Mouse (Mus musculus) hindbrain, embryonic 11.5 days (tissue): ENCODE results near the gene Phldb2. TPM values are rescaled to one million over a fixed set of nuclear protein-coding genes. Genes with fewer than 3 reads are reported as not detected.
A peak's percentile ranks its signal among the peaks of the same experiment; 100 is the strongest.

Experiments used
- ATAC-seq: fragments of 200-750 bp; cut with Nextera tagmentation; 2 replicates; pipeline ENCODE4 v1.8.0; 2017; ENCODE audit warnings: mild to moderate bottlenecking, moderate TSS enrichment, moderate library complexity; ENCODE audit not compliant: low FRiP score
- DNase-seq: peaks from one replicate; pipeline ENCODE4 v3.0.0-alpha.2; 2015; ENCODE audit warnings: low spot score
- H3K27ac ChIP-seq: fragments of 300-500 bp; sonication (generic); 2 replicates; pipeline ENCODE4 v1.5.1; 2014; ENCODE audit warnings: mild to moderate bottlenecking, low read depth, low read length
- H3K27me3 ChIP-seq: fragments of 300-500 bp; sonication (generic); 2 replicates; pipeline ENCODE4 v1.6.1; 2014; ENCODE audit warnings: mild to moderate bottlenecking, low read length, moderate library complexity, mixed read lengths; ENCODE audit not compliant: control insufficient read depth, insufficient read depth
- H3K36me3 ChIP-seq: fragments of 300-500 bp; sonication (generic); 2 replicates; pipeline ENCODE4 v1.6.1; 2014; ENCODE audit warnings: mild to moderate bottlenecking, low read length, moderate library complexity, mixed read lengths; ENCODE audit not compliant: control insufficient read depth, insufficient read depth
- H3K4me1 ChIP-seq: fragments of 300-500 bp; sonication (generic); replicated peaks from 2 replicates; pipeline ENCODE4 v1.6.1; 2014; ENCODE audit warnings: low read length, mixed read lengths; ENCODE audit not compliant: control insufficient read depth, insufficient read depth
- H3K4me2 ChIP-seq: fragments of 300-500 bp; sonication (generic); replicated peaks from 2 replicates; pipeline ENCODE4 v1.6.1; 2014; ENCODE audit warnings: mild to moderate bottlenecking, low read depth, low read length
- H3K4me3 ChIP-seq: fragments of 300-500 bp; sonication (generic); 2 replicates; pipeline ENCODE4 v1.5.1; 2014; ENCODE audit warnings: low read depth, low read length
- H3K9ac ChIP-seq: fragments of 300-500 bp; sonication (generic); 2 replicates; pipeline ENCODE4 v1.6.1; 2014; ENCODE audit warnings: low read depth, low read length
- H3K9me3 ChIP-seq: fragments of 300-500 bp; sonication (generic); 2 replicates; pipeline ENCODE4 v1.6.1; 2016; ENCODE audit warnings: low read length; ENCODE audit not compliant: control insufficient read depth
- WGBS: fragments of 180-500 bp; shearing (Covaris S2); extraction: QIAGEN DNeasy Blood & Tissue Kit; methylation state at CpG from one replicate; pipeline ENCODE4 v1.1.7; 2014; 5-methylcytosine and 5-hydroxymethylcytosine counted together
- polyA plus RNA-seq: library from polyadenylated mRNA; unstranded; fragments of >200 nt; fragmentation: Nextera tagmentation; extraction: Ambion mirVana; gene quantifications from 2 replicates; pipeline ENCODE4 v1.2.1, GENCODE M21; 2014

The Phldb2 gene
- polyA plus RNA-seq, 1 experiment from 2014 or later = 31.5 TPM

DNA sequence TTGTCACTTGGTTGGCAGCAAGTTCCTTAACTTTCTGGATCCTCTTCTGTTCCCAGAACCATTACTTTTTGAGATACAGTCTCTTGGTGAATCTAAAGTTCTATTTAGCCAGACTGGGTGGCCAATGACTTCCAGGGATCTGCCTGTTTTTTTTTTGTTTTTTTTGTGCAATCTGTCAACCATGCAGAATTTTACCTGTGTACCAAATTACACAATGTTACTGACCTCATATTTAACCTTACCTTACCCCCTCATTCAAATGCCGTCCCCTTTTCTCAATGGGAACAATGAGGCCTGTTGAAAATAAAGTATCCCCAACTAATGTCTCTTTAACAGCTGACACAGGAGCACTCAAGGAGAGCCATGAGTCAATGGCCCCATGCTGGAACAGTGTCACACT, 22.9 kb upstream of the Phldb2 start:
- WGBS = 84% methylated on average over 1 of the region's 1 CpGs

DNA sequence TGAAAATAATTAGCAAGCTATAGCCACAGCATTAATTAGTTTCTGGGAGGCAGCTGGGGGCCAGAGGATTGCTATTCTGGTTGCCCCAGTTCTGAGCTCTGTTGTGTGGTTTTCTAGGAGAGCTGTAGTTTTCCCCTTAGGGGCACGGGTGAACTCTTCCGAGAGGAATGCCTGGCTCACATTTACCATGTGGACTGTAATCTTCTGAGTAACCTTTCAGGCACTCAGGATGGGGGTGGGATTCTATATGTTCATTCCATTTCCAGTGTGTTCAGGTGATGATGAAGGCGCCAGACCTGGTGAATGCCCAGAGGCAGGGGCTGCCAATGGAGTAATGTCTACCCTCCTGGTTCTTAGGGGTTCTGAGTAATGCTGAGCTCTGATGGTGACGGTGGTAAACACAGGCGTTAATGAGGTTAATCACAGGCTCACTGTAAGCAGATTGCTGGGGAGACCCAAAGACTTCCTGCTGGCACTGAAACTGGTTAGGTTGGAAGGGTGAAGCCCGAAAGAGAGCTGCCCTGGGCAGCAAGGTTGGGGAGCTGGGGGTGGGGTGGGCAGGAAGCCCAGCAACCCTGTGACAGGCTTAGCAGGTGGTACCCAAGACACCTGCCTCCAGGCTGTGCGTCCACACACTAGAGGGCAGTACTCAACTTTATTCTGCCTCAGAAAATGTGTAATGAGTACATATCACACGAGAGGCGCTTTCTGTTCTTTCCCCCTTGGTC, 20.7 kb upstream of the Phldb2 start:
- 66% methylated on average over 9 of the region's 9 CpGs for WGBS
- Histone ChIP-seq H3K9me3 (no peaks in the 10 kb centered on the region), H3K4me3 (no peak overlapping the region), H3K27ac (no peak overlapping the region), H3K36me3 (no peaks in the 10 kb centered on the region), H3K27me3 (no peaks in the 10 kb centered on the region), H3K4me1 (no peaks in the 10 kb centered on the region), H3K9ac (no peak overlapping the region), H3K4me2 (no peak overlapping the region)
- ATAC-seq = no peak
- DNase-seq = no peak

More for the DNA sequence above, 22.9 kb upstream of the Phldb2 start:
- Histone ChIP-seq H3K9ac (no peak overlapping the region), H3K9me3 (no peaks in the 10 kb centered on the region), H3K27me3 (no peaks in the 10 kb centered on the region), H3K36me3 (no peaks in the 10 kb centered on the region), H3K4me2 (no peak overlapping the region), H3K4me3 (no peak overlapping the region), H3K4me1 (no peaks in the 10 kb centered on the region), H3K27ac (no peak overlapping the region)
- no peak for DNase-seq
- no peak for ATAC-seq

DNA sequence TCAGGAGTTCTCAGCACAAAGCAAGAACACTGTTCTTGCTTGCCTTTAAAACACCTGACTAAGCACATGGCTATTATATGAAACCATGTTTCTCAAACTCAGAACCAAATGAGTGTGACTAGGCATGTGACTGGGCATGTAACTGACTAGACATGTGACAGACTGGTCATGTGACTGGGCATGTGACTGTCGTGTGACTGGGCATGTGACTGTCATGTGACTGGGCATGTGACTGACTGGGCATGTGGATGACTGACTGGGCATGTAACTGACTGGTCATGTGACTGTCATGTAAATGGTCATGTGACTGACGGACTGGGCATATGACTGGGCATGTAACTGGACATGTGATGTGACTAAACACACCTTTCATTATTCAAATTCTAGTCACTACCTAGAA, 16.8 kb upstream of the Phldb2 start:
- DNase-seq (no peak), ATAC-seq (no peak)
- Histone ChIP-seq H3K4me3 (no peak overlapping the region), H3K9me3 (no peaks in the 10 kb centered on the region), H3K36me3 (no peaks in the 10 kb centered on the region), H3K4me2 (no peak overlapping the region), H3K27ac (no peak overlapping the region), H3K9ac (no peak overlapping the region), H3K27me3 (no peaks in the 10 kb centered on the region), H3K4me1 (no peaks in the 10 kb centered on the region)
- WGBS = 82% methylated on average over 2 of the region's 2 CpGs

DNA sequence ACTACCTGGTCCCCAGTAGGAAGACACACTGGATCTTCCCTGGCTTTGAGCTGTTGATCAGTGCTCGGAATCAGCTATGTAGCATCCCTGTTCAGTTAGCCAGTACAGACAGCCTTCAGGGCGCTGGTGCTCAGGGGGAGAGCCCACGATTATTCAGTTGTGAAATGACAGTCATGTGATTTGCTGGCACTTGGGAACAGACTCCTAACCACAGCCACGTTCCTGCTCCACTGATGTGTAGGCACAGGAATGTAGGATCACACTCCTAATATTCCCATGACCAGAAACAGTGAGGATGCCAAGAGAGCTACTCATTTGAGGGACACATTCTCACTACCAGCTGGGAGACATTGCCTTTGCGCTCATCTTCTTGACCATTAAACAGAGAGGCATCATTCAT, 15.3 kb upstream of the Phldb2 start:
- no peak overlapping the region for H3K4me3 ChIP-seq
- ATAC-seq = no peak
- no peak overlapping the region for H3K27ac ChIP-seq
- H3K9me3 ChIP-seq = no peaks in the 10 kb centered on the region
- DNase-seq = no peak
- H3K4me2 ChIP-seq = no peak overlapping the region
- no peaks in the 10 kb centered on the region for H3K27me3 ChIP-seq
- 83% methylated on average over 5 of the region's 5 CpGs for WGBS
- no peaks in the 10 kb centered on the region for H3K4me1 ChIP-seq
- no peaks in the 10 kb centered on the region for H3K36me3 ChIP-seq
- no peak overlapping the region for H3K9ac ChIP-seq

DNA sequence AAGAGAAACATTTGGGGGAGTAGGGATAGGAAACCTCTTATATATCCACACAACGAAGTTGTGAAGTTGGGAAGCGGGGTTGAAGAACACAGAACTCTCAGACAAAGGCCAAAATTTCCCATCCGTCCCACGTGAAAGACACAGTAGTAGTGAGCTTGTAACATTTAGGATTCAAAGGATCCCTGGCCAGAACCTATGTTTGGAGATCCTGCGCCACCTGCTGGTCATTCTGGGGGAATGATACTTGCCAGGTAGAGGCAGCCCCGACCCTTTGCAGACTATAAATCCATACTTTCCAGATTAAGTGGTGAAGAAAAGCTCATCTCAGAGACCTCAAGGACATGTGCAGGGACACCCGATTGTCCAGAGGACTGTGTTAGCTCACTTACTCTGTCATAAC, 14.1 kb upstream of the Phldb2 start:
- H3K4me2 ChIP-seq = no peak overlapping the region
- no peak overlapping the region for H3K4me3 ChIP-seq
- no peaks in the 10 kb centered on the region for H3K4me1 ChIP-seq
- H3K27me3 ChIP-seq = no peaks in the 10 kb centered on the region
- H3K9ac ChIP-seq = no peak overlapping the region
- DNase-seq (peak; percentile 85), ATAC-seq (peak; percentile 81)
- H3K27ac ChIP-seq = no peak overlapping the region
- no peaks in the 10 kb centered on the region for H3K36me3 ChIP-seq
- H3K9me3 ChIP-seq = no peaks in the 10 kb centered on the region
- WGBS = 18% methylated on average over 7 of the region's 7 CpGs

DNA sequence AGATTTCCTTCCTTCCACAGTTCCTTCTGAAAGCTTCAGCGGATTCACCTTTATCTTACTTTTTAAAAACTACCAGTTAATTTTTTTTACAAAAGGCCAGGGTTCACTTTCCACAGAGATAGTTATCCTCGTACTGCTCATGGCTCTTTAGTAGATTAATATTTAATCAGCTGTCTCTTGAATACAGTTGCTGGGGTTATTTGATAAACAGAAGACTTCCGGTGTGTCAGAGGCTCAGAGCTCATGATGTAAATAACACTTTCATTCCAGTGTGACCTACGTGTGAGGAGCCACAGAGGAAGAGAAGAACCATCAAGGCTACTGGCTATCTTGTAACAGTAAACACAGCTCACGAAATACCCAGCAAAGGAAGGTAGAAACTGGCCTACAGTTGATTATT, 13.2 kb upstream of the Phldb2 start:
- no peak overlapping the region for H3K27ac ChIP-seq
- H3K4me3 ChIP-seq = no peak overlapping the region
- no peak for DNase-seq

DNA sequence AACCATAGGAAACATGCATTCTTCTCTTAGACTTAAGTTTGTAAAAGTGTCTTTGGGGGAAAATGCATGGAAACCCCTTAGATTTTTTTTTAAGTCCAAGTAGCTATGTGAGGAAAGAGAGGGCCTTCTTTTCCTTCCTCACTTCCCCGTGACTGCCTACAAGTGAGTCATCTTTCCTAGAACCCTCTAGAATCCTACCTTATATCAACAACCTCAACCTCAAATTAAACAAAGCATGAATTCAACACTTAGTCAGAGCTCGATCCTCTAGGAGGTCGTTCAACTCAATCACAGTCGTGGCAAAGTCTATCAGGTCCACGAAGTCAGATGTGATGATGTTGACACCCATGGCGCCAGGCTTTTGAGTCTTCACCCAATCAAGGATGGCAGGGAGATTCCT, 11.4 kb upstream of the Phldb2 start:
- Histone ChIP-seq H3K4me2 (no peak overlapping the region), H3K36me3 (no peaks in the 10 kb centered on the region), H3K4me3 (no peak overlapping the region), H3K27ac (no peak overlapping the region), H3K4me1 (no peaks in the 10 kb centered on the region), H3K9ac (no peak overlapping the region), H3K9me3 (no peaks in the 10 kb centered on the region), H3K27me3 (no peaks in the 10 kb centered on the region)
- ATAC-seq (no peak), DNase-seq (no peak)
- 91% methylated on average over 6 of the region's 6 CpGs for WGBS

More for the DNA sequence above, 13.2 kb upstream of the Phldb2 start:
- 75% methylated on average over 5 of the region's 5 CpGs for WGBS
- H3K4me2 ChIP-seq = no peak overlapping the region
- H3K27me3 ChIP-seq = no peaks in the 10 kb centered on the region
- H3K9me3 ChIP-seq = no peaks in the 10 kb centered on the region
- no peaks in the 10 kb centered on the region for H3K4me1 ChIP-seq
- ATAC-seq = no peak
- no peak overlapping the region for H3K9ac ChIP-seq
- H3K36me3 ChIP-seq = no peaks in the 10 kb centered on the region

DNA sequence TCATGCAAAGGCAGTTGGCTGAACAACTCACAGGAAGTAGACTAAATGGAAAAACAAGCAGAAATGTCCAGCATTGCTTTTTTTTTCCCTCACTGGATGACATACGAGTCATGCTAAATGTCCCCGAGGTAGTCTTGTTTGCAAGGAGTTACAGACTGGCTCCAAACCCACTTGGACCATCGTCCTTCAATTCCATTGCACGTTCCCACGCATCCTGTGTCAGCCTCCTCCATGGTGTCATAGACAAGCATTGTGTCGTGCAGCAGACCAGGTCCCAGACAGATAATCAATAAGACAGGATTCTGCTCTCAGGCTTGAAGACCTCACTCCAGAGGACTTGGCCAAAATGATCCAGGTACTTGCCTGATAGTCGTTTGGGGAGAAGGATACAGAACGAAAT, 10.4 kb upstream of the Phldb2 start:
- Histone ChIP-seq H3K4me1 (no peaks in the 10 kb centered on the region), H3K9ac (no peak overlapping the region), H3K36me3 (no peaks in the 10 kb centered on the region), H3K27me3 (no peaks in the 10 kb centered on the region), H3K4me3 (no peak overlapping the region), H3K4me2 (no peak overlapping the region), H3K9me3 (no peaks in the 10 kb centered on the region), H3K27ac (no peak overlapping the region)
- ATAC-seq (no peak), DNase-seq (no peak)
- 88% methylated on average over 8 of the region's 8 CpGs for WGBS

DNA sequence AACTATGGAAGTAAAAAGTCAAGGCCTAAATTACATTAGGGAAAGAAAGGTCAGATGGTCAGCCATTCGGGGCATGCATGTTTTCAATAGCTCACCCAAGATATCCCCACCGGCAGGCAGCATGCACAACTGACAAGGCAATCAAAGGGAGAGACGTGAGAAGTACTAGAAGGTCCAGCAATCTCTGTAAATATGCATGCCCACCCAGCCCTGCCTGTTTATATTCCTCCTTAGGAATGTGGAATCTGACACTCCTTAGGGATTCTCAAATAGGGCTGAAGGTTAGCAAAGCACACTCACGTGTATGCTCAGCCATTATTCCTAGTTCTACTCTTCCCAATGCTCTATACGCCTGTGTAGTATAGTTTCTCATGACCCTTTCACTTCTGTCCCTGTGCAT, 9.7 kb upstream of the Phldb2 start:
- Histone ChIP-seq H3K27ac (no peak overlapping the region), H3K4me3 (no peak overlapping the region), H3K36me3 (no peaks in the 10 kb centered on the region), H3K9ac (no peak overlapping the region), H3K9me3 (no peaks in the 10 kb centered on the region), H3K4me1 (no peaks in the 10 kb centered on the region), H3K27me3 (no peaks in the 10 kb centered on the region), H3K4me2 (no peak overlapping the region)
- DNase-seq (no peak), ATAC-seq (no peak)
- WGBS = 52% methylated on average over 5 of the region's 5 CpGs
